Mouse (Mus musculus) myocyte (in vitro differentiated cells): ENCODE measurements around the gene Slc12a6. TPM values are rescaled to one million over a fixed set of nuclear protein-coding genes. Genes with fewer than 3 reads are reported as not detected.
A peak's percentile ranks its signal among the peaks of the same experiment; 100 is the strongest.

Experiments
- H3K27me3 ChIP-seq: one replicate; pipeline ENCODE4 v1.6.1; 2011; ENCODE audit not compliant: control insufficient read depth, insufficient read depth, insufficient read length
- H3K36me3 ChIP-seq: one replicate; pipeline ENCODE4 v1.6.1; 2011; ENCODE audit not compliant: control insufficient read depth, insufficient read depth
- H3K4me2 ChIP-seq: one replicate; pipeline ENCODE4 v1.6.1; 2011; ENCODE audit warnings: low read depth, control low read depth
- H3K4me3 ChIP-seq: one replicate; pipeline ENCODE4 v1.5.1; 2011; ENCODE audit warnings: mild to moderate bottlenecking, control low read depth, moderate library complexity
- H3K79me2 ChIP-seq: one replicate; pipeline ENCODE4 v1.6.1; 2011; ENCODE audit not compliant: control insufficient read depth, insufficient read depth
- H3ac ChIP-seq: one replicate; pipeline ENCODE4 v1.6.1; 2011; ENCODE audit not compliant: control insufficient read depth, insufficient read length
- CEBPB ChIP-seq: IDR thresholded peaks from 2 replicates; pipeline ENCODE4 v1.6.1; 2011; ENCODE audit warnings: mild to moderate bottlenecking, moderate library complexity; ENCODE audit not compliant: poor library complexity, insufficient read depth, severe bottlenecking
- E2F4 ChIP-seq: IDR thresholded peaks from one replicate; pipeline ENCODE4 v1.6.1; 2011; ENCODE audit warnings: mild to moderate bottlenecking, control low read depth, moderate library complexity; ENCODE audit not compliant: insufficient read depth
- MAX ChIP-seq: IDR thresholded peaks from one replicate; pipeline ENCODE4 v1.6.1; 2011; ENCODE audit warnings: low read depth, mild to moderate bottlenecking, control low read depth
- MYOD1 ChIP-seq, 3 experiments: IDR thresholded peaks; one replicate each; pipeline ENCODE4 v1.6.1; 2011; ENCODE audit warnings: control low read depth in 2 of 3, low read depth in 2 of 3, mild to moderate bottlenecking in 2 of 3, moderate library complexity in 1 of 3; ENCODE audit not compliant: insufficient read length in 2 of 3, control insufficient read depth in 1 of 3
- MYOG ChIP-seq, 3 experiments: IDR thresholded peaks; one replicate each; pipeline ENCODE4 v1.6.1; 2011; ENCODE audit warnings: control low read depth in 2 of 3, low read depth in 2 of 3, mild to moderate bottlenecking in 2 of 3; ENCODE audit not compliant: insufficient read length in 2 of 3, control insufficient read depth in 1 of 3, insufficient read depth in 1 of 3
- POLR2A ChIP-seq: IDR thresholded peaks from one replicate; pipeline ENCODE4 v1.6.1; 2011; ENCODE audit warnings: low read depth, mild to moderate bottlenecking, control low read depth, moderate library complexity; ENCODE audit not compliant: insufficient read length
- POLR2AphosphoS2 ChIP-seq: IDR thresholded peaks from one replicate; pipeline ENCODE4 v1.6.1; 2011; ENCODE audit warnings: low read depth, control low read depth; ENCODE audit not compliant: insufficient read length
- REST ChIP-seq: IDR thresholded peaks from one replicate; pipeline ENCODE4 v1.6.1; 2011; ENCODE audit warnings: mild to moderate bottlenecking, control low read depth, moderate library complexity; ENCODE audit not compliant: insufficient read depth, insufficient read length
- SRF ChIP-seq: IDR thresholded peaks from one replicate; pipeline ENCODE4 v1.6.1; 2011; ENCODE audit warnings: low read depth; ENCODE audit not compliant: control insufficient read depth, insufficient read length
- TCF12 ChIP-seq: IDR thresholded peaks from one replicate; pipeline ENCODE4 v1.6.1; 2011; ENCODE audit warnings: mild to moderate bottlenecking, control low read depth; ENCODE audit not compliant: poor library complexity, insufficient read depth, severe bottlenecking
- TCF3 ChIP-seq: IDR thresholded peaks from one replicate; pipeline ENCODE4 v1.6.1; 2011; ENCODE audit warnings: low read depth, control low read depth; ENCODE audit not compliant: insufficient read length
- USF1 ChIP-seq: IDR thresholded peaks from one replicate; pipeline ENCODE4 v1.6.1; 2011; ENCODE audit warnings: low read depth, mild to moderate bottlenecking, control low read depth, moderate library complexity
- polyA plus RNA-seq: library from polyadenylated mRNA; unstranded; fragments of >200 nt; fragmentation: generic; extraction: Trizol; gene quantifications from one replicate; pipeline ENCODE4 v1.2.1, GENCODE M21; 2012; ENCODE audit warnings: missing spikeins

Slc12a6 gene
- polyA plus RNA-seq, 1 experiment = 7.0 TPM

DNA sequence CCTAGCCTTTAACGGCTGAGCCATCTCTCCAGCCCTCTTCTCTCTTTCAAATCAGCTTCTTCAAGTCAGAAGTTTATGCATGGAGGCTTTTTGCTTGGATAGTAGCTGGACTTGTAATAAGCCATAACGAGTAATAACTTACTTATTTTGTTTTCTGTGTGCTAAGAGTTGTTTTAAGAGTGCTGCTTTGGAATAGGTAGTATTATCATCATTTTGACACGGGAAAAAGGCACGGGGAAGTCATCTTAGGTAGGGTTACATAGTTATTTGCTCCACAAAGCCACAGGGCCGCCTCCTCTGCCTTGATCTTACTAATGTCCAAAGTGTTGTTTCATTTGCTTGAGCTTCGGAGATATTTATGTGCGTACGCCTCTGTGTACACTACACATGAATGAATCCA lies 114.5 kb downstream of the Slc12a6 start:
- Histone ChIP-seq H3K36me3 (peaks cover 4% of the 10 kb centered on the region), H3K27me3 (no peaks in the 10 kb centered on the region), H3K4me3 (peak overlapping the region; percentile 59), H3K4me2 (peak overlapping the region; percentile 86), H3K79me2 (peaks cover 58% of the 10 kb centered on the region), H3ac (peak overlapping the region; percentile 99)
- TF ChIP-seq POLR2A (no peak), MAX (no peak), E2F4 (no peak), POLR2AphosphoS2 (no peak), SRF (no peak), TCF3 (no peak), MYOG (IDR thresholded peaks at IDR 0.05; ENCODE audit: control insufficient read depth in 1 of 3, insufficient read depth in 1 of 3, insufficient read length in 2 of 3, low read depth in 2 of 3) (no peak), USF1 (no peak), CEBPB (no peak), MYOD1 (IDR thresholded peaks at IDR 0.05; ENCODE audit: control insufficient read depth in 1 of 3, insufficient read length in 2 of 3, low read depth in 2 of 3) (no peak), REST (no peak), TCF12 (no peak)

DNA sequence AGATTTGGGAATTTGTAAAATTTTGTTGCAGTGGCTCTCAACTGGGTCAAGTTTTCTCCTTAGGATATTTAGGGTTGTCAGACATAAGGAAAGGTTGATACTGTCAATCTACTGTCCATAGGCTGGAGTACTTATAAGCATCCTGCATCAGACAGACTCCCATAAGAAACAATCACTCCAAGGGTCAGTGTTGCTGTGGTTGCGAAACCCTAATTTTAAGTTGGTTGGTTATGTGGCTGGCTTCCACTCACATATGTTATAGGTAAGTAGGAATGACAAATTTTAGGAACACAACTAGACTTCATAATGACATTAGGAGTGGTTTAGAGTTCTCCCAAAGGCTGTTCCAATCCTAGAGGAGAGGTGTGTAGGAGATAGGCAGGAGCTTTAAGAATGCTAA lies 115.6 kb downstream of the Slc12a6 start:
- peaks cover 69% of the 10 kb centered on the region for H3K79me2 ChIP-seq
- peak overlapping the region; percentile 86 for H3K4me2 ChIP-seq
- peak overlapping the region; percentile 59 for H3K4me3 ChIP-seq
- TF ChIP-seq CEBPB = peak; percentile 77
- TF ChIP-seq TCF12 = no peak
- H3K27me3 ChIP-seq = no peaks in the 10 kb centered on the region
- no peak overlapping the region for H3ac ChIP-seq
- peaks cover 4% of the 10 kb centered on the region for H3K36me3 ChIP-seq

- no peak overlapping the region for H3ac ChIP-seq
- H3K4me3 ChIP-seq = no peak overlapping the region
- peaks cover 100% of the 10 kb centered on the region for H3K79me2 ChIP-seq
- H3K27me3 ChIP-seq = no peaks in the 10 kb centered on the region
- H3K4me2 ChIP-seq = no peak overlapping the region
- TF ChIP-seq SRF = no peak
- H3K36me3 ChIP-seq = no peaks in the 10 kb centered on the region
Observed at GRCm38 (mm10) chr2:112390843-112391242, 125.2 kb downstream of the Slc12a6 start.

GRCm38 (mm10) chr2:112391346-112392000 lies 125.8 kb downstream of the Slc12a6 start:
- Histone ChIP-seq H3K36me3 (no peaks in the 10 kb centered on the region), H3K79me2 (peaks cover 100% of the 10 kb centered on the region), H3ac (no peak overlapping the region), H3K4me3 (no peak overlapping the region), H3K27me3 (no peaks in the 10 kb centered on the region), H3K4me2 (no peak overlapping the region)
- no peak for TF ChIP-seq SRF
- TF ChIP-seq E2F4 = no peak
- TF ChIP-seq TCF12 = no peak
- TF ChIP-seq TCF3 = no peak
- TF ChIP-seq REST = no peak
- TF ChIP-seq POLR2AphosphoS2 = no peak
- TF ChIP-seq POLR2A = no peak
- TF ChIP-seq MAX = no peak

- Histone ChIP-seq H3K36me3 (no peaks in the 10 kb centered on the region), H3K27me3 (no peaks in the 10 kb centered on the region), H3ac (no peak overlapping the region), H3K4me2 (no peak overlapping the region), H3K4me3 (no peak overlapping the region), H3K79me2 (peaks cover 98% of the 10 kb centered on the region)
- TF ChIP-seq TCF12 (no peak), USF1 (no peak), TCF3 (no peak), E2F4 (no peak), POLR2AphosphoS2 (no peak)
Observed at GRCm38 (mm10) chr2:112392689-112393088, 127.1 kb downstream of the Slc12a6 start.

DNA sequence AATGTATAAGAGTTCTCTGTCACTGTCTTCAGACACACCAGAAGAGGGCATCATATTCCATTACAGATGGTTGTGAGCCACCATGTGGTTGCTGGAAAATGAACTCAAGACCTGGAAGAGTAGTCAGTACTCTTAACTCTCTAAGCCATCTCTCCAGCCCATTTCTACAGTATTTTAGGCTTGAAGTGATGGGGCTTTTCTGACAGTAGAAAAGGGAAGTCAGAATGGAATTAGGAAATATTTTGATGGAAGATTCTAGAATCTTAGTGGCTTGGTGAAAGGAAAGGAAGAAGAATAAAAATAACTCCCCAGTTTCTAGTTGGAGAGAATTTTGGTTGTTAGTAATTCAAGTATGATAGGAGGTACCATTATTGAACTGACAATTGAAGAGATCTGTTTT lies 128.3 kb downstream of the Slc12a6 start:
- Histone ChIP-seq H3K27me3 (no peaks in the 10 kb centered on the region), H3K79me2 (peaks cover 98% of the 10 kb centered on the region), H3K4me2 (no peak overlapping the region), H3K4me3 (no peak overlapping the region), H3ac (no peak overlapping the region), H3K36me3 (no peaks in the 10 kb centered on the region)
- TF ChIP-seq TCF3 = no peak
- TF ChIP-seq MYOG (IDR thresholded peaks at IDR 0.05; ENCODE audit: control insufficient read depth in 1 of 3, insufficient read depth in 1 of 3, insufficient read length in 2 of 3, low read depth in 2 of 3) = no peak
- TF ChIP-seq POLR2A = no peak
- TF ChIP-seq SRF = no peak
- no peak for TF ChIP-seq MYOD1 (IDR thresholded peaks at IDR 0.05; ENCODE audit: control insufficient read depth in 1 of 3, insufficient read length in 2 of 3, low read depth in 2 of 3)
- TF ChIP-seq REST = no peak
- no peak for TF ChIP-seq TCF12
- no peak for TF ChIP-seq MAX
- TF ChIP-seq CEBPB = no peak
- TF ChIP-seq USF1 = no peak
- TF ChIP-seq E2F4 = no peak
- TF ChIP-seq POLR2AphosphoS2 = no peak
